Mouse (Mus musculus) stomach, embryonic 14.5 days (tissue): ENCODE measurements at regions not wholly inside any gene's neighbourhood (a gene's known extent, or its start where the extent isn't known, plus 50 kb on each side); places are given as distances from the start of the nearest gene placed in this dataset.

Experiments used
- ATAC-seq: fragments of 200-750 bp; cut with Nextera tagmentation; 2 replicates; pipeline ENCODE4 v1.8.0; 2017; ENCODE audit warnings: low read depth, moderate TSS enrichment; ENCODE audit not compliant: insufficient number of reproducible peaks, insufficient read depth, low FRiP score
- H3K27ac ChIP-seq: fragments of 300-500 bp; sonication (generic); 2 replicates; pipeline ENCODE4 v1.5.1; 2014; ENCODE audit warnings: mild to moderate bottlenecking, low read length, moderate library complexity, mixed read lengths
- H3K27me3 ChIP-seq: fragments of 300-500 bp; sonication (generic); 2 replicates; pipeline ENCODE4 v1.6.1; 2014; ENCODE audit warnings: low read length, control low read depth, mixed read lengths; ENCODE audit not compliant: control insufficient read depth, insufficient read depth
- H3K36me3 ChIP-seq: fragments of 300-500 bp; sonication (generic); 2 replicates; pipeline ENCODE4 v1.6.1; 2014; ENCODE audit warnings: mild to moderate bottlenecking, control low read depth, low read length, moderate library complexity, mixed read lengths; ENCODE audit not compliant: control insufficient read depth, insufficient read depth
- H3K4me1 ChIP-seq: fragments of 300-500 bp; sonication (generic); 2 replicates; pipeline ENCODE4 v1.6.1; 2014; ENCODE audit warnings: low read length, control low read depth, mixed read lengths; ENCODE audit not compliant: control insufficient read depth, insufficient read depth
- H3K4me2 ChIP-seq: fragments of 300-500 bp; sonication (generic); replicated peaks from 2 replicates; pipeline ENCODE4 v1.6.1; 2014; ENCODE audit warnings: low read depth, low read length, control low read depth
- H3K4me3 ChIP-seq: fragments of 300-500 bp; sonication (generic); 2 replicates; pipeline ENCODE4 v1.5.1; 2014; ENCODE audit warnings: low read depth, low read length, control low read depth
- H3K9ac ChIP-seq: fragments of 300-500 bp; sonication (generic); replicated peaks from 2 replicates; pipeline ENCODE4 v1.6.1; 2014; ENCODE audit warnings: low read depth, mild to moderate bottlenecking, control low read depth, low read length, moderate library complexity, mixed read lengths
- H3K9me3 ChIP-seq: fragments of 300-500 bp; sonication (generic); 2 replicates; pipeline ENCODE4 v1.6.1; 2016; ENCODE audit warnings: low read depth, low read length, control low read depth; ENCODE audit not compliant: control insufficient read depth
- WGBS: fragments of 180-500 bp; shearing (Covaris S2); extraction: QIAGEN DNeasy Blood & Tissue Kit; methylation state at CpG from one replicate; pipeline ENCODE4 v1.1.7; 2014; 5-methylcytosine and 5-hydroxymethylcytosine counted together

DNA sequence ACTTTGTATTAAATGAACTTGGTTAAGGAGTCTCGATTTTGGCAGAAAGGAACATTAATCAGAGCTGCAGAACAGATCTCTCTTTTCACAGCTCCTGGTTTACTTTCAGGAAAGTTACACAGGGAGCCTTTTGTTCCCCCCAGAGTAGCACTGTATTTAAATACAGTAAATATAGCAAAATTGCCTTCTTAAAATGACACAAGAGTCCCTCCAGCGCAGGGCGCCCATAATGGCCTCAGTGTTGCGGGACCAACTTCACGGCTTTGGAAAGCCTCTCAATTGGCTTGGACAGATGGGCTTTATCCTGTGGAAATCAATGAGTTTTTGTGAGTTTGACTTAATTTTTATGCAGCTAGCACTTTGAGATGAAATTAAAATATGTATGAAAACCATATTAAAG lies 588.3 kb upstream of the Sall1 start:
- ATAC-seq, result no peak
- H3K36me3 ChIP-seq, result no peaks in the 10 kb centered on the region
- no peak overlapping the region for H3K9ac ChIP-seq
- H3K4me3 ChIP-seq, result no peak overlapping the region
- H3K9me3 ChIP-seq, result no peaks in the 10 kb centered on the region
- whole genome bisulfite sequencing, result 49% methylated on average over 5 of the region's 5 CpGs
- no peaks in the 10 kb centered on the region for H3K4me1 ChIP-seq
- H3K27ac ChIP-seq, result no peak overlapping the region
- H3K27me3 ChIP-seq, result no peaks in the 10 kb centered on the region
- H3K4me2 ChIP-seq, result no peak overlapping the region

DNA sequence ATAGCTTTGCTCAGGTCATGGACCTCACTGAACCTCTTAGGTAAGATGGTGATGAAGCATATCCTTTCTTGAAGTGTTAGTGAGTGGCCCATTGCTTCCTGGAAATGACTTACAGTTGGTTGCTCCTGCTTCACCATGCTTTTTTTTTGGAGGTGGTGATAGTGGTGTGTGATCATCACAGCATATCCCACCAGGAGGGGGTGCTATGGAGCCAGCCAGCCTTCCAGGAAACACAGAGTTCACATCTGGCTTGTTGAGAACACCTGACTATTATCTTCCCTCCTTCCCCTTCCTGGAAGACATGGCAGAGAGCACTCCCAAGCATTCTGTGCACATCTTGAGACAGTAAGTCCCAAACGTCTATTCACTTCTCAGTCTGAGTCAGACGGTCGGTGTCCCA lies 586.6 kb upstream of the Sall1 start:
- H3K4me3 ChIP-seq, result no peak overlapping the region
- H3K4me1 ChIP-seq, result no peaks in the 10 kb centered on the region
- no peaks in the 10 kb centered on the region for H3K36me3 ChIP-seq
- no peaks in the 10 kb centered on the region for H3K27me3 ChIP-seq
- H3K9me3 ChIP-seq, result no peaks in the 10 kb centered on the region
- H3K27ac ChIP-seq, result no peak overlapping the region
- WGBS, result 97% methylated on average over 3 of the region's 3 CpGs
- H3K9ac ChIP-seq, result no peak overlapping the region
- H3K4me2 ChIP-seq, result no peak overlapping the region
- no peak for ATAC-seq

DNA sequence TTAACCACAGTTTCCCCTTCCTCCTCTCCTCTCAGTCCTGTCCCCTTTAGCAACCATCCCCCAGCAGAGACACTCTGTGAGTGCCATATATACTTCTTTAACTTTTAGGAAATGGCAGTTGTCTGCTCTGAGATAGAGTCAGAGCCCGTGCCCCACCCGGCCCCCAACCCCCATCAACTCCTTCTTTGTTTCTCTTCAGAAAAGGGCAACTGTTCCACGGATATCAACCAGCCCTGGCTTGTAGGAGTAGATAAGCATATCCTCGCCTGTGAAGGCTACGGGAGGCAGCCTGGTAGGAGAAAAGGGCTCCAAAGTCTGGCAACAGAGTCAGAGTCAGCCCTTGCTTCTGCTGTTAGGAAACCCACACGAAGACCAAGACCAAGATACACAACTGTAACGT lies 574.1 kb upstream of the Sall1 start:
- ATAC-seq, result no peak
- no peaks in the 10 kb centered on the region for H3K27me3 ChIP-seq

GRCm38 (mm10) chr8:89615863-89616558 lies 572.0 kb upstream of the Sall1 start:
- H3K27ac ChIP-seq, result no peak overlapping the region
- WGBS, result 78% methylated on average over 8 of the region's 8 CpGs
- H3K4me1 ChIP-seq, result no peaks in the 10 kb centered on the region
- no peaks in the 10 kb centered on the region for H3K27me3 ChIP-seq
- no peak overlapping the region for H3K4me3 ChIP-seq
- no peak overlapping the region for H3K4me2 ChIP-seq
- no peaks in the 10 kb centered on the region for H3K36me3 ChIP-seq
- no peaks in the 10 kb centered on the region for H3K9me3 ChIP-seq
- no peak overlapping the region for H3K9ac ChIP-seq
- no peak for ATAC-seq

More for the DNA sequence above, 574.1 kb upstream of the Sall1 start:
- Histone ChIP-seq H3K36me3 (no peaks in the 10 kb centered on the region), H3K4me2 (no peak overlapping the region), H3K4me1 (no peaks in the 10 kb centered on the region), H3K9ac (no peak overlapping the region), H3K9me3 (no peaks in the 10 kb centered on the region), H3K4me3 (no peak overlapping the region), H3K27ac (no peak overlapping the region)
- 73% methylated on average over 7 of the region's 7 CpGs for WGBS

GRCm38 (mm10) chr8:89609074-89609473 lies 565.1 kb upstream of the Sall1 start:
- Histone ChIP-seq H3K36me3 (no peaks in the 10 kb centered on the region), H3K4me1 (peaks cover 4% of the 10 kb centered on the region; the same call in 1 of the 2 replicates), H3K4me2 (no peak overlapping the region), H3K27ac (no peak overlapping the region), H3K9ac (no peak overlapping the region), H3K27me3 (no peaks in the 10 kb centered on the region), H3K9me3 (no peaks in the 10 kb centered on the region), H3K4me3 (no peak overlapping the region)
- WGBS, result 30% methylated on average over 4 of the region's 4 CpGs
- ATAC-seq, result no peak

- no peaks in the 10 kb centered on the region for H3K9me3 ChIP-seq
- no peak for ATAC-seq
- H3K4me3 ChIP-seq, result no peak overlapping the region
- no peaks in the 10 kb centered on the region for H3K27me3 ChIP-seq
- H3K27ac ChIP-seq, result no peak overlapping the region
- no peak overlapping the region for H3K9ac ChIP-seq
- 87% methylated on average over 4 of the region's 4 CpGs for WGBS
- H3K4me1 ChIP-seq, result peaks cover 4% of the 10 kb centered on the region; the same call in 1 of the 2 replicates
- no peak overlapping the region for H3K4me2 ChIP-seq
- no peaks in the 10 kb centered on the region for H3K36me3 ChIP-seq
Observed at GRCm38 (mm10) chr8:89605905-89606468, 562.0 kb upstream of the Sall1 start.

DNA sequence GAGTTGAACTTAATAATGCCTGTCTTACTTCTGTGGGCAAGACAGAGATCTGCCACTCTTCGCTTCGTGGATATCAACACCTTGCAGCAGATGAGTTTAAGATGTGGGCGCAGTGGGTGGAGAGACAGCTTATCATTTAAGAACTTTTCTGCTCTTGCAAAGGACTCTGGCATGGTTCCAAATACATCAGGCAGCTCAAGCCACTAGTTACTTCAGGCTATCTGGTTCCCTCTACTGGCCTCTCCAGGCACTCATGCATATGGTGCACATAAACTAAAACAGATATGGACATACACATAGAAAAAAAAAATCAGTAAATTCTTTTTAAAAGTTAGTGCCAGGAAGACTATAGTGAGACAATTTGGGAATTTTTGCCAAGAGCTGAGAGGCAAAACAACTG lies 560.5 kb upstream of the Sall1 start:
- Histone ChIP-seq H3K4me3 (no peak overlapping the region), H3K36me3 (no peaks in the 10 kb centered on the region), H3K27me3 (no peaks in the 10 kb centered on the region), H3K9me3 (no peaks in the 10 kb centered on the region), H3K9ac (no peak overlapping the region), H3K27ac (no peak overlapping the region), H3K4me1 (peaks cover 3% of the 10 kb centered on the region; the same call in 1 of the 2 replicates), H3K4me2 (no peak overlapping the region)
- 96% methylated on average over 3 of the region's 3 CpGs for WGBS
- ATAC-seq, result no peak

GRCm38 (mm10) chr8:89596380-89596779 lies 552.4 kb upstream of the Sall1 start:
- no peaks in the 10 kb centered on the region for H3K36me3 ChIP-seq
- no peak overlapping the region for H3K4me3 ChIP-seq
- 75% methylated on average over 7 of the region's 7 CpGs for WGBS
- H3K9ac ChIP-seq, result no peak overlapping the region
- H3K27ac ChIP-seq, result no peak overlapping the region
- H3K4me2 ChIP-seq, result no peak overlapping the region
- H3K27me3 ChIP-seq, result no peaks in the 10 kb centered on the region
- no peaks in the 10 kb centered on the region for H3K9me3 ChIP-seq
- no peaks in the 10 kb centered on the region for H3K4me1 ChIP-seq
- no peak for ATAC-seq

- no peak for ATAC-seq
Observed at GRCm38 (mm10) chr8:89583091-89583490, 539.1 kb upstream of the Sall1 start.

More at GRCm38 (mm10) chr8:89583091-89583490, 539.1 kb upstream of the Sall1 start:
- Histone ChIP-seq H3K4me2 (no peak overlapping the region), H3K27ac (no peak overlapping the region), H3K27me3 (no peaks in the 10 kb centered on the region), H3K4me1 (no peaks in the 10 kb centered on the region), H3K36me3 (no peaks in the 10 kb centered on the region), H3K4me3 (no peak overlapping the region), H3K9me3 (no peaks in the 10 kb centered on the region), H3K9ac (no peak overlapping the region)
